Mouse (Mus musculus) cortical plate, adult 2 months (tissue): ENCODE results near the gene Zbtb40.

Experiments
- CTCF ChIP-seq: fragments of 200-500 bp; IDR thresholded peaks from 2 replicates; pipeline ENCODE4 v1.5.1; 2011; ENCODE audit warnings: mild to moderate bottlenecking, control low read depth, low read length; ENCODE audit not compliant: insufficient read depth; ENCODE audit errors: extremely low read depth
- POLR2A ChIP-seq: fragments of 200-500 bp; IDR thresholded peaks from 2 replicates; pipeline ENCODE4 v1.6.1; 2011; ENCODE audit warnings: mild to moderate bottlenecking, low read length, control low read depth; ENCODE audit not compliant: insufficient read depth; ENCODE audit errors: extremely low read depth

DNA sequence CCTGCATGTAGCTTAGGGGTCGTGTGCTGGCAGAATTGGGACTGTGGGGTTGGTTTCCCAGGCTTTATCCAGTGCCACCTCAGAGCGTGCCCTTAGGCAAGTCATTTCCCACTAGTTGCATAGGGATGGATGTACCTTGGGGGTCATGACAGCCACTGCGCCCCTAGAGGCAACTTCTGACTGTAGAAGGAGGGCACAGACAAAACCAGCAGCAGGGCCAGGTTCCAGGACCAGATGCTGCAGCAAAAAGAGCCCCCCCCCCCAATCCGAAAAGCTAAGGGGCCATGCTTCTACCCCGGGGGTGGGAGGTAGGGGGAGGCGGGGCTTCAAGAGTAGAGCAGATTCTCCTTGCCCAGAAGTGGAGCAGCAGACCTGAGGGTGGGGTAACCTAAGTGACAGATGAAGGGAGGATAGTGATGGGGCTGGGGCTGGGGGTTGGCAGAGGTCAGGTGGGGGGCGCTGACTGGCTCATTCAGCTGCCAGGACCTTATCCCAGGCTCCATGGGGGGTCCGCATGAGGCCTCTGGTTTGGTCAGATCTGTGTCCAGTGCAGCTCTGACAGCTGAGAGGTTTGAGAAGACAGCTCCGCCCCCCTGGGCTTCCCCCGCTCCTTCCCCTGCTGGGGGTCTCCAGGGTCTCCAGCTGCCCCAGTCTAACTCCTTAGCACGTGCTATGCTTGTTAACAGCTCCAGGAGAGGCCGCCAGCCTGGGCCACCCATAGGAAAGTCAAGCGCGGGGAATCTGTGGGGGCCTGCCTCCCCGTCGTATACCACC, 78.9 kb downstream of the Zbtb40 start:
- no peak for TF ChIP-seq CTCF
- TF ChIP-seq POLR2A, result no peak
